Mouse (Mus musculus): ENCODE measurements at regions not wholly inside any gene's neighbourhood (a gene's known extent, or its start where the extent isn't known, plus 50 kb on each side); places are given as distances from the start of the nearest gene placed in this dataset.

DNA sequence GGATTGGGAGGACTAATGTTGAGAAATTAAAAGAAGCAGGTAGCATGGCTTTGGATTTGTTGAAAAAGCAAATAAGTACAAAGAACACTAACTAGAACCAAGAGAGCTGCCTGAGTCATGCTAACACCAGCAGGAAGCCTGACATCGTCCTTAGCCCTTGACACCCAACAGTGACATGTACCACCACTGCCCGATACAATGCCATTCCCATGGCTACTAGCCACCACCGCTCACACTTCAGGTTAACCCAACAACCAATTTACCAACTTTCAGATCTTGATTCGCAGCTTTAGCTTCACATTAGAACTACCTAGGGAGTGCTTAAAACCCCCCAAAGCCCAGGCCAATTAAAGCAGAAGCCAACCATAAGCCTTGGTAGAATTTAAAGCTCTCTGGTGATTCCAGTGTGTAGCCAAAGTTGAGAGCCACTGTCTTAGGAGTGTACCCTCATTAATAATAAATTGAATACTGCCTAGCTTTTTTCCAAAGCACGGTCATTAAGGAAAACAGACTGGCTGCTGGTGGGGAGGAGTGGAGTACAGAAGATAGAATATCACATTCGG is 96.2 kb upstream of the Fyn start:
- Histone ChIP-seq H3K27ac (no peak overlapping the region), H3K9ac (no peak overlapping the region), H3K4me2 (no peak overlapping the region), H3K27me3 (no peaks in the 10 kb centered on the region), H3K4me1 (0 out of 2 replicates have a peak, but pooled peaks cover 3% of the 10 kb centered on the region), H3K4me3 (no peak overlapping the region), H3K9me3 (replicated peaks) (no peaks in the 10 kb centered on the region), H3K36me3 (ENCODE audit: poor library complexity, severe bottlenecking) (no peaks in the 10 kb centered on the region)
- no peak for ATAC-seq
- WGBS, result 76% methylated on average over 6 of the region's 6 CpGs

DNA sequence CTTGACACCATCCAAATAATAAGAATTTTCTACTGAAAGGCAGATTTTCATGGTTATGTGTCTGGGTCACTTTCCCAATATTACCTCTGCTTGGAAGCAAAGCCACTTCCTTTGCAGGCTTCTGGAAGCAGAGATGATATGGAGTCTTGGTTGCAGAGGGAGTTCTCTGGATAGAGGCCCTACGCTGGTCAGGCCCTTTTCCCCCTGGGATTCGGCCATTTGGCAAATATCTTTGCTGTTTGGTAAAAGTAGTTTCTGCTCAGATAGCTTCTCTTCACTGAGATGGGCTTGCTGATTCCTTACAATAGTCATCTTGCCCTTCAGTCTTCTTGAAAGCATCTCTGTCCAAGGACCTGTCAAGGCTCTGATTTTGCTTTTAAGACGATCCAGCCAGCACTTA is 98.2 kb upstream of the Fyn start:
- H3K27me3 ChIP-seq, result no peaks in the 10 kb centered on the region
- H3K9ac ChIP-seq, result no peak overlapping the region
- H3K36me3 ChIP-seq (ENCODE audit: poor library complexity, severe bottlenecking), result no peaks in the 10 kb centered on the region
- H3K9me3 ChIP-seq (replicated peaks), result no peaks in the 10 kb centered on the region
- no peak overlapping the region for H3K4me3 ChIP-seq
- H3K4me1 ChIP-seq, result peaks cover 20% of the 10 kb centered on the region
- WGBS, result 85% methylated on average over 3 of the region's 3 CpGs
- H3K27ac ChIP-seq, result no peak overlapping the region
- H3K4me2 ChIP-seq, result no peak overlapping the region
- no peak for ATAC-seq

DNA sequence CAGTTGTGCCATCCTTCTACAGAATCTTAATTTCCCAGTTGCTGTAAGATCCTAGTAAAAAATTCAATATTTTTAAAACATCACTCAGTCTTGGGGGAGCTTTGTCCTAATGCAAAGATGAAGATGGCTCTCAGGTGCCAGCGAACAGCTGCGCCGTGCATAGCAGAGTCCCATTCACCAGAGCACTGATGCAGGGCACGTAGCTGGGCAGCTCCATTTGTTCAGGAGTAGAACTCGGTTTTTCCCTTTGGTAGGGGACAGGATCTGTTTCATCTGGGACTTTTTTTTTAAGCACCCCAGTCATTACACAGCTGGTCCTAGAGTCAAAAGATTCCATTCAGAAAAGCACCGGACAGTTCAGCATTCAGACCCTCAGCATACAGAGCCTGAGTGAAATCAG is 101.4 kb upstream of the Fyn start:
- Histone ChIP-seq H3K27me3 (no peaks in the 10 kb centered on the region), H3K4me1 (peaks cover 33% of the 10 kb centered on the region), H3K9ac (no peak overlapping the region), H3K4me2 (no peak overlapping the region), H3K4me3 (no peak overlapping the region), H3K9me3 (replicated peaks) (no peaks in the 10 kb centered on the region), H3K36me3 (ENCODE audit: poor library complexity, severe bottlenecking) (no peaks in the 10 kb centered on the region), H3K27ac (peak overlapping the region; percentile 44; the same call in 1 of the 2 replicates)
- 84% methylated on average over 6 of the region's 6 CpGs for WGBS
- no peak for ATAC-seq

DNA sequence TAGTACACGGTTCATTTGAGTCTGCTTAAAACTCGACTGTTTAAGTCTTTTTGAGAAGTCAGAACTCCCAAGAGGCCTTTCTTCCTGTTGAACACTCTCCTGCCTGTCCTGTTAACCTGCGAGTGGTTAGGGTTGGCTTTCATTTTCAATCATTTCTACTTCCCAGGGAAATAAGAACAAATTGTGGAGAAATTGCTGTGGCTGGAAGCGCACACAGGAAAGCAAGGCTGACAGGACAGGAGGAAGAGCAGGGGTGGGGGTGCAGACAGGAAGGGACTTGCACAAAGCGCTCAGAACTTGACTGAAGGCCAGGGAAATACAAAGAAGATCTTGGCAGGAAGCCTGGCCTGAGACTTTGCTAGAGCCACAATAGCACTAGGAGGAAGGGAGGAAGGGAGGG is 102.2 kb upstream of the Fyn start:
- ATAC-seq, result peak; percentile 85
- Histone ChIP-seq H3K4me2 (0 out of 2 replicates have a peak overlapping the region, but pooled peaks have one; percentile 20), H3K36me3 (ENCODE audit: poor library complexity, severe bottlenecking) (no peaks in the 10 kb centered on the region), H3K9me3 (replicated peaks) (no peaks in the 10 kb centered on the region), H3K4me1 (peaks cover 40% of the 10 kb centered on the region), H3K27me3 (no peaks in the 10 kb centered on the region), H3K4me3 (no peak overlapping the region), H3K9ac (no peak overlapping the region), H3K27ac (peak overlapping the region; percentile 76)
- 31% methylated on average over 5 of the region's 5 CpGs for WGBS

DNA sequence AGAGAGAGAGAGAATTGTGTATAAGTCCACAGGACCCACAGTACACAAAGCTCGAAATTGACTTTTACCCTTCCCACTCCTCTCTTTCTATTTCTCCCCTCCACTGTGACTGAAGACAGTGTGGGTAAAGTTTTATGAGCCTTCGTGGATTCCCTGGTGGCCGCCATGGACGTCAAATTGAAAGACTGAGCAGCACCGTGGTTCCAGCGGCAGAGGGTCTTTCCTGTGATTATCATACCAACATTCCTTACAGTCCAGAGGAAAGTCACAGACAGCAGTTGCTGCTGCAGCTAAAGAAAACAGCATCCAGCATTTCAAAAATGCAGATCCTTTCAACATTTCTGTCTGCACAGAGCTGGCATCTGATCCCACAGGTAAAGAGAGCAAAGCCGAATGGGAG is 98.9 kb upstream of the Ccn6 start:
- H3K9ac ChIP-seq, result no peak overlapping the region
- no peak overlapping the region for H3K4me3 ChIP-seq
- no peaks in the 10 kb centered on the region for H3K9me3 ChIP-seq (replicated peaks)
- WGBS, result 74% methylated on average over 7 of the region's 7 CpGs
- no peak for ATAC-seq
- H3K27me3 ChIP-seq, result no peaks in the 10 kb centered on the region
- H3K27ac ChIP-seq, result no peak overlapping the region
- no peaks in the 10 kb centered on the region for H3K36me3 ChIP-seq (ENCODE audit: poor library complexity, severe bottlenecking)
- H3K4me1 ChIP-seq, result peaks cover 56% of the 10 kb centered on the region
- no peak overlapping the region for H3K4me2 ChIP-seq

DNA sequence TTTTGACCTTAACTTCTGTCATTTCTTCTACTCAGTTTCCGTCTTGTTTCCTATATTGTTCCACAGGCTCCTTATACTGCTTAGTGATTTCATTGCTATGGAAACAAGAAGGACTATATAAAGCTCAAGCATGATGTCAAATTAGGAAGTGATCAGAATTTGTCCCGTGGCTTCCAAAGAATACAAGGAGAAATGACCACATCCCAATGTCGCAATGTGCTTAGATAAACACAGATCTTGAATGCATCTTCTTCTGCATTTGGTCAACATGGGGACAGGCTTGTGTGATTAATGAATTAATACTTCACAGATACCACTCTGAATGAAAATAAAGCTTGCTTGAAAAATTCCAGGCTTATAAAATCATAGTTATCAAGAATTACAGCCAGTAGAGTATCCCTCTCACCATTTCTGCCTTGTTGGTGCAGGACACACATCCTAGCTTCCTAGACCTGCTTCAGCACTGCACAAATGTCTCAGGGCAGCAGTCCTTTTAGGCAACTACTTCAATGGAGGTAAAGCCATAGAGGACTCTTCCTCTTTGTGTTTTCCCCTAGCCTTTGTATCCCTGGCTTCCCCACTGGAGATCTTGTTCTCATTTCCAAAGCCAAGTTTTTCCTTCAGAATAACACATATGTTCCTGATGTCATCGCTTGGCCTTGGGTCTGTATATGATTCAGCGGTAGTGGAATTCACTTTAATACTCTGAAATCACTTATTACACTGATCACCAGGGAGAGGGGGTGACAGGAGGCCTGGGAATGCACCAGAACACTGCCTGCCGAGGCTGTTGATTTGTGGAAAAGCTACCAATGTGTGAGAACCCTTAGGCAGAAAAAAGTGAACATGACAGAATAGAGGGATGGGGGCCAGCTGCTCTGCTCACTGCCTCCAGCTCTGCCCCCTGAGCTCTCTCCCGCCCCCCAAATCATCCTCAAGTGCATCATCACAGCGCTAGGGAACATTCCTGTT is 97.9 kb upstream of the Ccn6 start:
- H3K27ac ChIP-seq, result peak overlapping the region; percentile 22; the same call in 1 of the 2 replicates
- H3K9ac ChIP-seq, result no peak overlapping the region
- no peaks in the 10 kb centered on the region for H3K36me3 ChIP-seq (ENCODE audit: poor library complexity, severe bottlenecking)
- no peaks in the 10 kb centered on the region for H3K9me3 ChIP-seq (replicated peaks)
- ATAC-seq, result peak; percentile 41
- H3K4me1 ChIP-seq, result peaks cover 54% of the 10 kb centered on the region
- H3K27me3 ChIP-seq, result no peaks in the 10 kb centered on the region
- no peak overlapping the region for H3K4me3 ChIP-seq
- no peak overlapping the region for H3K4me2 ChIP-seq
- 58% methylated on average over 8 of the region's 8 CpGs for WGBS

DNA sequence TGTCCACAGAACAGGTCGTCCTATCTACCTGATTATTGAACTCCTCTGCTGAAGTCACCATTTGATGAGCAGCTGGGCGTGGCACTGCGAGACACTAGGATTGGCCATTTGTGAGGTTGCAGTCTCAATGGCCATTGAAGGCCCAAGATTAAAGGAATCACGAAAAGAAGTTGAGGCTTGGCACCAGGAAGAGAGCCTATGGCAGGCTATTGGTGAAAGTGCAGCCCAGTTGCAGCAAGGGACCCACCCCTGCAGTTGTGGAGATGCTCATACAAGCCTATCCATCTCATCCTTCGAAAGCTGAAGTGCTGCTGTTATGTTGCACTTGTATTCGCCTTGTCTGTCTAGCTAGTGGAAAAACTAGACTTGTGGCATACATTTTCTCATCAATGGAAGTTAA is 96.5 kb upstream of the Ccn6 start:
- 71% methylated on average over 6 of the region's 6 CpGs for WGBS
- ATAC-seq, result no peak
- H3K9me3 ChIP-seq (replicated peaks), result no peaks in the 10 kb centered on the region
- no peaks in the 10 kb centered on the region for H3K36me3 ChIP-seq (ENCODE audit: poor library complexity, severe bottlenecking)
- no peak overlapping the region for H3K9ac ChIP-seq
- no peak overlapping the region for H3K27ac ChIP-seq
- H3K4me3 ChIP-seq, result no peak overlapping the region
- no peaks in the 10 kb centered on the region for H3K27me3 ChIP-seq
- H3K4me1 ChIP-seq, result peaks cover 41% of the 10 kb centered on the region
- no peak overlapping the region for H3K4me2 ChIP-seq

DNA sequence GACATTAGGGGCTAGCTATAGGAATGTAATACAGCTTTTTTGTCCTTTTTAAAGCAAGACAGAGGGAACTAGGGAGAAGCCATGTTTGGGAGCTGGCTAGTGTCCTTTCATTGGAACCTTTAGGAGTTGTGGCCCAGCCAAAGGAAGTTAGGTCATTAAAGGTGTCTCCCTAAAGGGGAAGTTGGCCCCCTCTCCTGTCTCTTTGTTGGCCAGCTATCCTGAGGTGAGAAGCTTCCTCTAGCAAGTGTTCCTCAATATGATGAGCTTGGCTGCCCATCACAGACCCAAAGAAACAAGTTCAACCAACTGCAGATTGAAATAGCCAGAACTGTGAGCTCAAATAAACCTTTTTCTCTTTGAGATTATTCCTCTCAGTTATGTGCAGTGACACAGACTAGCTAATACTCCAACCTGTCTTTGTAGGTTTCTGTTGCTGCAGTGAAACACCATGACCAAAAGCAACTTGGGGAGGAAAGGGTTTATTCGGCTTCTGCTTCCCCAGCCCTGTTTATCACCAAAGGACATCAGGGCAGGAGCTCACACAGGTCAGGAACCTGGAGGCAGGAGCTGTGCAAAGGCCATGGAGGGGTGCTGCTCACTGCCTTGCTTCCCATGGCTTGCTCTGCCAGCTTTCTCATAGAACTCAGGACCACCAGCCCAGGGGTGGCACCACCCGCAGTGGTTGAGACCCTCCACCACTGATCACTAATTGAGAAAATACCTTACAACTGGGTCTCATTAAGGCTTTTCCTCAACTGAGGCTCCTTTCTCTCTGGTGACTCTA is 94.0 kb upstream of the Ccn6 start:
- H3K9ac ChIP-seq, result no peak overlapping the region
- no peak overlapping the region for H3K4me2 ChIP-seq
- no peak overlapping the region for H3K4me3 ChIP-seq
- H3K36me3 ChIP-seq (ENCODE audit: poor library complexity, severe bottlenecking), result no peaks in the 10 kb centered on the region
- H3K4me1 ChIP-seq, result peaks cover 31% of the 10 kb centered on the region
- H3K27ac ChIP-seq, result no peak overlapping the region
- no peaks in the 10 kb centered on the region for H3K9me3 ChIP-seq (replicated peaks)
- whole genome bisulfite sequencing, result 87% methylated on average over 2 of the region's 2 CpGs
- ATAC-seq, result no peak
- no peaks in the 10 kb centered on the region for H3K27me3 ChIP-seq

DNA sequence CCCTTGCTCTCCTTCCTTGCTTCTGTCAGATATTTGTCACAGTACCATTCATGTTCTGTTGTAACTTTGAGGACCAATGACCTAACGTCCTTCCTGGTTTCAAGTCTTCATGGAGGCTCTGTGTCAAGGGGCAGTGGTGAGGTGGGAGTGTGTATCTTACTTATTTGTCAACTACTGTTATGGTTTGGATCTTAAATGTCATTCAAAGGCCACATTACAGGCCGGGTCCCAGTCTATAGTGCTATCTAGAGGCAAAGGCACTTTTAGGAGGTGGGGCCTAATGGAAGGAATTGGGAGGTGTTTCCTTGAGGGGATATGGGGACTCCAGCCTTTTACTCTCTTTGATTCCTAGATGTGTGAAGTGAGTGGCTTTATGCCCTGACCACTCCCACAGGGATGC is 91.0 kb upstream of the Ccn6 start:
- Histone ChIP-seq H3K9me3 (replicated peaks) (no peaks in the 10 kb centered on the region), H3K27ac (no peak overlapping the region), H3K9ac (no peak overlapping the region), H3K27me3 (no peaks in the 10 kb centered on the region), H3K4me2 (no peak overlapping the region), H3K4me3 (no peak overlapping the region), H3K36me3 (ENCODE audit: poor library complexity, severe bottlenecking) (no peaks in the 10 kb centered on the region), H3K4me1 (peaks cover 4% of the 10 kb centered on the region; the same call in 1 of the 2 replicates)
- ATAC-seq, result no peak
- WGBS, result 81% methylated on average over 2 of the region's 2 CpGs

DNA sequence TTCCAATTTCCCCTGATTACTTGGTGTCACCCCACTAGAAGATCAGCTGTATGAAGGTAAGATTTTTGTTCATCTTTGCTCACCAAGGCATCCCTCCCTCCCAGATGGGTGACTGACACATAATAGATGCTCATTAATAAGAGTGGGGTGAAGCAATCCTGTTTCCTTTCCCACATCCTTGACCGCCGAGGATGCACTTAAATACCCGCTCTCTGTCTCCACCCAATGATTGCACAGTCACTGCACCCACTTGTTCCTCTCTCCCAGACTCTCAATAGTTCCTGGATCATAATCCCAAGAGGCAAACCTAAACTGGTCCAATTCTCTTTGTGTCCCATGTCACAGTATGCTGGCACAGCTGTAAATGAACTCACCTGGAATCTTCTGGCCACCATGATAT is 86.4 kb upstream of the Ccn6 start:
- Histone ChIP-seq H3K27me3 (no peaks in the 10 kb centered on the region), H3K36me3 (ENCODE audit: poor library complexity, severe bottlenecking) (no peaks in the 10 kb centered on the region), H3K4me3 (no peak overlapping the region), H3K9me3 (replicated peaks) (no peaks in the 10 kb centered on the region), H3K4me2 (no peak overlapping the region), H3K27ac (no peak overlapping the region), H3K4me1 (no peaks in the 10 kb centered on the region), H3K9ac (no peak overlapping the region)
- no peak for ATAC-seq
- WGBS, result 85% methylated on average over 3 of the region's 3 CpGs

DNA sequence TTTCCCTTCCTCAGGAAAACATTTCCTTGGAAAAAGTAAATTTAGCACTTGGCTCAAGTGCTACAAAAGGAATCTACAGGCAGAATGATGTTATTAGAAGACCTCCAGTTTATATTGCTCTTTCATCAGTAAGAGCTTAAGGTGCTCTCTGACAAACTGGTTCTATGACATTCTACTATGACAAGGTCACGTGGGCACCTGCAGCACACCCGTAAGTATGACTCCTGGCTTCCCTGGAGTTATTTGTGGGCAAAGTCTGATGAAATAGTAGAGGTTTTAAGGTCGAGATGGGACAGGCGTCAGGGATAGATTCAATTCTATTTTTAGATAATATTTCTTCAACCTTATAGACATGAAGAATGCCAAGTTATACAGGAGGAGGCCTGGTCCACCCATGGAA is 84.9 kb upstream of the Ccn6 start:
- H3K27ac ChIP-seq, result no peak overlapping the region
- no peak for ATAC-seq
- 89% methylated on average over 4 of the region's 4 CpGs for WGBS

DNA sequence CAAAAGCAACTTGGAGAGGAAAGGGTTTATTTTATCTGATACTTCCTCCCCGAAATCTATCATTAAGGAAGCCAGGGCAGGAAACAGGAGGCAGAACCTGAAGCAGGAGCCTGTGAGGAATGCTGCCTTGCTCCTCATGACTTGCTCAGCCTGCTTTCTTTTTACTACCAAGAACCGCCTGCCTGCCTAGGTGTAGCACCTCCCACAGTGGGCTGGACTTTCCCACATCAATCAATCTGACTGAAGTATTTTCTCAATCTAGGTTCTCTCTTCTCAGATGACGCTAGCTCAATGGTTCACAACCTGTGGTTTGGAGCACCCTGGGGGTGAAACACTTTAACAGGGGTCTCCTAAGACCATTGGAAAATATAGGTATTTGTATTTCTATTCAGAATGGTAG is 83.4 kb upstream of the Ccn6 start:
- 62% methylated on average over 3 of the region's 3 CpGs for WGBS
- Histone ChIP-seq H3K27ac (no peak overlapping the region), H3K4me1 (no peaks in the 10 kb centered on the region), H3K4me2 (no peak overlapping the region), H3K27me3 (no peaks in the 10 kb centered on the region), H3K9me3 (replicated peaks) (no peaks in the 10 kb centered on the region), H3K4me3 (no peak overlapping the region), H3K36me3 (ENCODE audit: poor library complexity, severe bottlenecking) (no peaks in the 10 kb centered on the region), H3K9ac (no peak overlapping the region)
- no peak for ATAC-seq

More for the DNA sequence above, 84.9 kb upstream of the Ccn6 start:
- Histone ChIP-seq H3K4me2 (no peak overlapping the region), H3K36me3 (ENCODE audit: poor library complexity, severe bottlenecking) (no peaks in the 10 kb centered on the region), H3K9ac (no peak overlapping the region), H3K4me3 (no peak overlapping the region), H3K4me1 (no peaks in the 10 kb centered on the region), H3K9me3 (replicated peaks) (no peaks in the 10 kb centered on the region), H3K27me3 (no peaks in the 10 kb centered on the region)
